Mouse (Mus musculus) testis, adult 2 months (tissue): ENCODE measurements at regions not wholly inside any gene's neighbourhood (a gene's known extent, or its start where the extent isn't known, plus 50 kb on each side); places are given as distances from the start of the nearest gene placed in this dataset.

ENCODE experiments used
- H3K27ac ChIP-seq: fragments of 200-500 bp; 2 replicates; pipeline ENCODE4 v1.5.1; 2012; ENCODE audit warnings: low read depth, low read length; ENCODE audit not compliant: control insufficient read depth, insufficient read depth
- H3K27me3 ChIP-seq: fragments of 200-500 bp; 2 replicates; pipeline ENCODE4 v1.6.1; 2012; ENCODE audit warnings: mild to moderate bottlenecking, low read length, moderate library complexity; ENCODE audit not compliant: control insufficient read depth, insufficient read depth
- H3K36me3 ChIP-seq: fragments of 200-500 bp; 2 replicates; pipeline ENCODE4 v1.6.1; 2012; ENCODE audit warnings: mild to moderate bottlenecking, low read length; ENCODE audit not compliant: control insufficient read depth, insufficient read depth
- H3K4me1 ChIP-seq: fragments of 200-500 bp; 2 replicates; pipeline ENCODE4 v1.6.1; 2012; ENCODE audit warnings: low read length; ENCODE audit not compliant: control insufficient read depth, insufficient read depth
- H3K4me3 ChIP-seq: fragments of 200-500 bp; 2 replicates; pipeline ENCODE4 v1.5.1; 2012; ENCODE audit warnings: low read depth, mild to moderate bottlenecking, low read length, moderate library complexity, mixed read lengths; ENCODE audit not compliant: control insufficient read depth
- CTCF ChIP-seq: fragments of 200-500 bp; IDR thresholded peaks from 2 replicates; pipeline ENCODE4 v1.5.1; 2012; ENCODE audit warnings: low read depth, mild to moderate bottlenecking, inconsistent platforms, low read length, moderate library complexity; ENCODE audit not compliant: control insufficient read depth, insufficient read depth, insufficient replicate concordance
- POLR2A ChIP-seq: fragments of 200-500 bp; IDR thresholded peaks from 2 replicates; pipeline ENCODE4 v1.6.1; 2012; ENCODE audit warnings: low read depth, mild to moderate bottlenecking, inconsistent platforms, low read length, moderate library complexity; ENCODE audit not compliant: control insufficient read depth

DNA sequence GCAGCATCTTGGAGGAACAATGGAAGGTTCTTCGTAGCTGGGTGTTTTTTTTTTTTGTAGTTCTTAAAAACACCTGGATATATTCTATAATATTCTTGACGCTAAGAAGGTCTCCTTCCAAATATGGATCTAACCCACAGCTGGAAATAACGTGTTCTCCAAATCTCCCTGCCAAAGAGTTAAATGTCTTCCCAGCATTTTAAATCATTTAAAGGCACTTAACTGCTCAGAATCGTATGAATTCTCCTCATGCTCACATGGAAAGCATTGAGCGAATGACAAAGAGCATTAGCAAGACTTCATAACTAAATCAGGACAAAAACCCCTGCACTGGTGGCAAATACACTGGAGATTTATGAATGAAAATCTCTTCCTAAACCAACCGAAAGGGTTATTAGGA, 117.7 kb upstream of the Hs3st3a1 start:
- H3K27ac ChIP-seq, result no peak overlapping the region
- TF ChIP-seq POLR2A, result no peak
- H3K36me3 ChIP-seq, result no peaks in the 10 kb centered on the region
- H3K4me1 ChIP-seq, result no peaks in the 10 kb centered on the region
- H3K4me3 ChIP-seq, result no peak overlapping the region
- H3K27me3 ChIP-seq, result no peaks in the 10 kb centered on the region

DNA sequence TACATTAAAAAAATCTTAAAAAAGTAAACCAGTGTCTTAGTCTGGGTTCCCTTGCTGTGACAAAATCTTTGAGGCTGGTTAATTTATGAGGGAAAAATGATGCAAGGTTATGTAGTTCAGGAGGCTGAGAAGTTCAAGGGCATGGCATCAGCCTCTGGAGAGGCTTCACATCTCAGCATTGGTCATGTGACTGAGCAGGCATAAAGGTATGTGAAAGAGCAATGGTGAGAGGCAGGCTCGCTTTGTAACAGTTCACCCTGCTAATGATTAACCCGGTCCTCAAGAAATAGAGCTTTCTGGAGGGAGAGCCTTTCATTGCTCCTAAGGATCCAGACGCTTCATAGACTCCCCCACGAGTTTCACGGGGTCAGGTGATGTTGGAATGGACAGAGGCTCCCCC, 120.1 kb upstream of the Hs3st3a1 start:
- Histone ChIP-seq H3K27ac (no peak overlapping the region), H3K4me3 (no peak overlapping the region), H3K4me1 (no peaks in the 10 kb centered on the region), H3K27me3 (no peaks in the 10 kb centered on the region), H3K36me3 (no peaks in the 10 kb centered on the region)
- no peak for TF ChIP-seq CTCF
- no peak for TF ChIP-seq POLR2A

GRCm38 (mm10) chr11:64313241-64313640, 121.9 kb upstream of the Hs3st3a1 start:
- TF ChIP-seq POLR2A (no peak), CTCF (no peak)
- no peaks in the 10 kb centered on the region for H3K4me1 ChIP-seq
- no peak overlapping the region for H3K4me3 ChIP-seq
- no peaks in the 10 kb centered on the region for H3K36me3 ChIP-seq
- H3K27ac ChIP-seq, result no peak overlapping the region
- H3K27me3 ChIP-seq, result no peaks in the 10 kb centered on the region

DNA sequence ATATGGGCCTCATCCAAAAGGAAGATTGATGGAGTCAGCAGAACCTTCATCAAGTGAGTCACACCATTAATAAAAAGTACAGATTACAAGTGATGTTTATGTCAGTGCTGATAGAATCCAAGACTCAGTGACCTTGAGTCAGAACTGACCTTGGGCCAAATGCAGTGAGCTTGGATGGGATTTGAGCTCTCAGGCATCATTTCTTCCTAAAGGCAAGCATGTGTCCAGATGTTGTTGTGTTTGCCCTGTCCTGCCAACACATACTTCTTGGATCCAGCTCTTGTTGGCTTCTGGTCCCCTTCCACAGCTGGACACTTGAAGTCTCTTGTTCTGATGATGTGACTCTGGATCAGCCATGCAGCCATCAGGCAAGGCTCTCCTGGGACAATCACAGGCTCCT, 125.3 kb upstream of the Hs3st3a1 start:
- TF ChIP-seq POLR2A (no peak), CTCF (no peak)
- no peak overlapping the region for H3K27ac ChIP-seq
- no peaks in the 10 kb centered on the region for H3K36me3 ChIP-seq
- no peaks in the 10 kb centered on the region for H3K4me1 ChIP-seq
- no peak overlapping the region for H3K4me3 ChIP-seq
- H3K27me3 ChIP-seq, result no peaks in the 10 kb centered on the region

DNA sequence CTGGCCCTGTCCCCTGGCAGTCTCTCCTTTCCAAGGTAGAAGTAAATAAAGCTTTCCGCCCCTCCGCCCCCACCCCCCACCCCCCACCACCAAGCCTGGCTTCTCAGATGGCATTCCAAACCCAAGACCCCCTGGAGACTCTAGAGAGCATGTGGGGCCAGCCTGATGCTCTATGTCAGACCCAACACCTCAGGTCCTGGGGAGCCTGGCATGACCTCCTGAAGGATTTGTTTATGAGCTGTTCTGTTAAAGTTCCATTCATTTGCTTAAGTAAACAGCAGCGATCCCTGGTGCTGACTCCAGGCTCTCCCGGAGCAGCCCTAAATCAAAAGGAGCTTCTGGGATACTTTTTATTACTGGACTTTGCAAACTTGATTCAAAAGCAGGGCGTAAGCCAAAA, 137.3 kb upstream of the Hs3st3a1 start:
- H3K27ac ChIP-seq, result no peak overlapping the region
- no peak for TF ChIP-seq POLR2A
- TF ChIP-seq CTCF, result no peak
- H3K36me3 ChIP-seq, result no peaks in the 10 kb centered on the region
- H3K4me1 ChIP-seq, result no peaks in the 10 kb centered on the region
- H3K4me3 ChIP-seq, result no peak overlapping the region
- H3K27me3 ChIP-seq, result no peaks in the 10 kb centered on the region

DNA sequence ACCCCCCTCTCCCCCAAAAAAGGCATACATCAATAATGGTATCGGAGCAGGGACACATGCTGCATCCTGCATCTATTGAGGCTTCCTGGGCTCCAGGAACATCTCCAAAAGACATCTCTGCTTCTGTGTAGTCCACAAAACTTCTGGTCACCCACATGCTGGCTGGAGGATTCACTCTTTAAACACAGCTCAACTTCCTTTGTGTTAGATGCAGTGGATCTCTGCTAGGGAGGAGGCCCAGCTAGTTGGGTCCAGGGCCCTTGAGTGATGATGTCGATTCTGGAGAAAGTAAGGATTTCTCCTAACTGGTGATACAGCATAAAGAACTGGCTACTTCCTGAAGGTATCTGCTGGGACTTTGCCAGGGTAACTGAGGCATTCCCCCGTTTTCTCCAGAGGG, 146.9 kb upstream of the Hs3st3a1 start:
- H3K27me3 ChIP-seq, result no peaks in the 10 kb centered on the region
- H3K4me1 ChIP-seq, result no peaks in the 10 kb centered on the region
- H3K4me3 ChIP-seq, result no peak overlapping the region
- TF ChIP-seq POLR2A (no peak), CTCF (no peak)
- H3K36me3 ChIP-seq, result no peaks in the 10 kb centered on the region
- no peak overlapping the region for H3K27ac ChIP-seq

- TF ChIP-seq CTCF (no peak), POLR2A (no peak)
- Histone ChIP-seq H3K4me3 (no peak overlapping the region), H3K27me3 (no peaks in the 10 kb centered on the region), H3K36me3 (no peaks in the 10 kb centered on the region), H3K4me1 (no peaks in the 10 kb centered on the region), H3K27ac (no peak overlapping the region)
These were observed 147.6 kb upstream of the Hs3st3a1 start for GRCm38 (mm10) chr11:64287499-64287898.

DNA sequence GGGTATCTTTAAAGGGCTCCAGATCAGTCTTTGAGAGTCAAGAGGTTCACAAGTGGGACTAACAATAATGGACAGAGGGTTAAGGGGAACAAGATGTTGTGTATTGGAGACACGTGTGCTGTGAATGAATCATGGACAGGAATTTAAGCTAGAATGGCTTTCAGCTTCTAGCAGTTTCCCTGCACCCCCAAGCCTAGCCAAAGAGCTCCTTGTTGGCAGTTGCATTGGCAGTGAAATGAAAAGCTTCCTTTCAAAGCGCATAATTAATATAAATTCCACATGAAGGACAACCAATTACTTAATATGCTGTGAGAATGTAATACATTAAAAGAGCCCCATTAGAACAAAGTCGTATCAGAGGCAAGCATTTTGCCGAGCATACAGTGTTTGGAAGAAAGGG, 153.4 kb upstream of the Hs3st3a1 start:
- no peaks in the 10 kb centered on the region for H3K27me3 ChIP-seq
- H3K4me1 ChIP-seq, result no peaks in the 10 kb centered on the region
- no peaks in the 10 kb centered on the region for H3K36me3 ChIP-seq
- no peak overlapping the region for H3K4me3 ChIP-seq
- TF ChIP-seq CTCF, result no peak
- no peak for TF ChIP-seq POLR2A
- H3K27ac ChIP-seq, result no peak overlapping the region
